Mouse (Mus musculus): Measurements from ENCODE around the gene Zfp28. TPM values are rescaled to one million over a fixed set of nuclear protein-coding genes. Genes with fewer than 3 reads are reported as not detected.
"Not testable (repeated sequence)": the region's sequence is repeated elsewhere in the genome, so short reads cannot be mapped to it uniquely, and the experiment has no call there.

Zfp28 gene
- total RNA-seq (2021) = 1 to 10 TPM; 6.8 to 9.0 TPM
- long read RNA-seq, experiment 1, partial matches to known transcripts = 0 of 2 reads
- long read RNA-seq, experiment 1, other reads (novel, unspliced or antisense) = 2 of 2 reads
- long read RNA-seq, experiment 2, full-length matches to known transcripts = 4 of 17 reads
- long read RNA-seq, experiment 2, partial matches to known transcripts = 1 of 17 reads
- long read RNA-seq, experiment 2, other reads (novel, unspliced or antisense) = 12 of 17 reads

DNA sequence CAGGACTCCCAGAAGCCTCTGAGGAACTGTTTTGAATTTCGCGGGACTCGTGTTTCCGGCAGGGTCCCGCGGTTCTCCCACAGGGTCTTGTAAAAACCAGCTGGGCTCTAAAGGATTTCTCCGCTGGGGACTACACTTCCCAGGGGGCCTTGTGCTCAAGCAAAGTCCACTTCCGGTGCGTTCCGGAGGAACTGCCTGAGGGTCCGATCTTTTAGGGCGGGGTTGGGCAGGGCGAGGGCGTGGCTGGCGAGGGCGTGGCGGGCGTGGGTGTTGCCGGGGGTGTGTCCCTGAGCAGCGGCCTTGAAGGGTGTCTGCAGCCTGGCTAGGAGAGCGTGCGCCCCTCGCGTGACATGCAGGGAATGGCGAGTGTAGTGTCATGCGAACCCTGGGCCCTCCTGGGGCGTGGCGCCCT, at the start of gene Zfp28:
Gene Zfp28 (plus strand): TSS at position 252 of the 412 bp plus-strand sequence.
- DNase-seq (ENCODE audit: low spot score in 2 of 2) = peak; percentile 81 to 93

DNA sequence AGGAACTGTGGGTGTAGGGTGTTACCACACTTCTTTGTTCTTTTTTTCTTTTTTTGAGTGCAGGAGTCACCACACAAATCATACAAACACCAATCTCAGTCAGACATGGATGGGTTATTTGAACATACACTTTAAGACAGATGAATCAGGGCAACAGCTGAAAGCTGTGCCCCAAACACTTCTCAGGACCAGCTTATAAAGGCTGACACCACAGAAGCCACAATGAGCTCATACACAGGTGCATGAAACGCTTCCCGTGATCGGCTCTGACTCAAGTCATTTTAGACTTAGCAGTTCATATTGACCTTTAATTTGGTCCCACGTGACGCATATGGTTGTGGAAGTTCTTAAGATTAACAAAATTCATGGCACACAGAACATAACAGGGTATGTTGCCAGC, 43.2 kb upstream of the Zfp28 start:
- DNase-seq (ENCODE audit: low spot score in 2 of 2) = no peak

DNA sequence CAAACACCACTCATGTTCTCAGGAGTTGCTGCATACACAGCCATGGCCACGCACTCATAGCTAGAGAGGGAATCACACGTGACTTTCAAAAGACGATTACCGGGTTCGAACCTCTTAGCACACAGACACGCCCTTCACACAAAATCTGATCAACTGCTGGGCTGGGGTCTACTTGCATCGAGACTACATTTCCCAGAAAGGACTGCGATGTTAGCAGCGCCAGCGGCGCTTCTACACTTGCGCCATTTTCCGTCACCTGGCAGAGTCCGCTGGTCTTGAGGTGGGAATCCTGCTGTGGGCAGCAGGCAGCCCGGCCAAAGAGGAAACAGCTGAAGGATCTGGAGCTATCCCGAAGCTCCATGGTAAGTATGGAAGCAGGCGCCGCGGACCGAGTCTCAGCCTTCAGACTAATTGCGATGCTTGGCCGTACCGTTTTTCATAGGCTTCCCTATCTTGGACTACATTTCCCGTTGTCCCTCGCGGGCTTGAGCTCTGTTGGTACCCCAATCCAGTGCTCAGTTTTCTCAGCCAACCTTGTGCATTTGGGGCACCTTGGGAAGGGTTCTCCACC, 39.5 kb upstream of the Zfp28 start, which contains the start of gene Gm3854:
Gene Gm3854 (plus strand): TSS at position 259 of the 571 bp plus-strand sequence.
- peak; percentile 12 to 19 for DNase-seq (ENCODE audit: low spot score in 2 of 2)

DNA sequence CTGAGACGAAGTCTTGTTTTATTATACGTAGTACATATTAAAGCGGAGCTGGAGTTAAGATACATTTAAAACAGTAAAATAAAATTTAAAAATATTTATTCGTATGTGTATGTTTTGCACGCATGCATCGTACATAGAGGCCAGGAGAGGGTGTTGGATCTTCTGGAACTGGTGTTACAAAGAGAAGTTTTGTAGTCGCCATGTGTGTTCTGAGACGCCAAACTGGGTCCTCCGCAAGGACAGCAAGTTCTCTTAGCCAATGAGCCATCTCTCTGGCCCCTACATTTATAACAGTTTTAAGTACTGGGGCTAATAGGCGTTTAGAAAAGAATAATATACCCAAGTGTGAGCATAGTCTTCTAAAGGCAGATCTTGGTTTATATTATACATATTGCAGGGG, 39.0 kb upstream of the Zfp28 start:
- no peak for DNase-seq (ENCODE audit: low spot score in 2 of 2)

DNA sequence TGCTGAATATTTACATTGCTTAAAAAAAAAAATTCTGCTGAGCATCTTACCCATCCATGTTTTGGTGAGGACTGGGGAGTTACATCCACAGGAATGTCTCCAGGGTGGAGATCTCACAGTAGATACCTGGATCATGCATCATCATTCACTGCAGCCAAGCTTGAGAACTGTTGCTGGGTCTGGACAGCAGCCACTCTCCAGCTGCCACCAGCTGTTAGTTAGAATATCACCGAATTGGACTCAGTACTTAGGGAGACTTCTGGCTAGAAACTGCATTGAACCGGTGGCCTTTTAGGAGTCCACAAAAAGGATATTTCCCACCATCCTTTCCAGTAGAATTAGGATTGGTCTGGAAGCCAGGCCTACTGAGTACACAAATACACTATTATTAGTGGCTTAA, 25.0 kb upstream of the Zfp28 start:
- no peak for DNase-seq (ENCODE audit: low spot score in 2 of 2)

DNA sequence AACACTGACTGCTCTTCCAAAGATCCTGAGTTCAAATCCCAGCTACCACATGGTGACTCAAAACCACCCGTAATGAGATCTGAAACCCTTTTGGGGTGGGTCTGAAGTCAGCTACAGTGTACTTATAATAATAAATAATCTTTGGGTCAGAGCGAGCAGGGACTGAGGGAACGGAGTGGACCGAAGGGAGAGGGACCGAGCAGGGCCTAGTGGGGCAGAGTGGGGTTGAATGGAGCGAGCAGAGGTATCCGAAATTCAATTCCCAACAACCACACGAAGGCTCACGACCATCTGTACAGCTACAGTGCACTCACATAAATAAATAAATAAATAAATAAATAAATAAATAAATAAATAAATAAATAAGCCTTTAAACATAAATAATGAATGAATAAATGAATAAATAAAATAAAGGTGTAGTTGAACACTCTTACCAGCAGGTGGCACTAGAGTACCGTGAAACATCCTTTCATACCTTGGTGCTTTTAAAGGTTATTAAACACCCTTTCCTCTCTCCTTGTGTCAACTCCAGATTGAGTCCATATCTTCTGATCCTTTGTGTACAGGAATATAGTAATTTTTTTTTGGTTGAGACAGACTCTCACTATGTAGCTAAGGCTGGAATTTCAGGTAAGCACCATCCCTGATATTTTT, 24.0 kb upstream of the Zfp28 start:
- no peak for DNase-seq (ENCODE audit: low spot score in 2 of 2)

DNA sequence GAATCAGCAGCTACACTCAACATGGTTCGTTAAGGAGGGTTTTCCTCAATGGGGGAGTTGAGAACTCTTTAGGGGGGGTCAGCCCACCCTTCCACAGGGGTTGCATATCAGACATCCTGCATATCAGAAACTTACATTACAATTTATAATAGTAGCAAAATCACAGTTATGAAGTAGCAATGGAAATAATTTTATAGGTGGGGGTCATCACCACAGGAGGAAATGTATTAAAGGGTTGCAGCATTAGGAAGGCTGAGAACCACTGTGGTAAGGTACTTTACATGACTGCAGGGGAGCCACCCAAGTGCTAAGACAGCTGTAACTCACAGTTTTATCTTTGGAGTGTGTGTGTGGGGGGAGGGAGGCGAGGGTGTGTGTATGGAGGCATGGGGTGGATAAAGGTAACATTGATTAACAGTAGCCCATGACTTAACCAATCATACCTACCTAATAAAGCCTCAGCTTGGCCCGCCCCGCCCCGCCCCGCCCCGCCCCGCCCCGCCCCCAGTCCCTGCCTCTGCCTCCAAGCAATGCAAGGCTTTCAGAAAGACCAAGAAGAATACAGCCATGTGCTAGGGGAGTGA, 22.5 kb upstream of the Zfp28 start:
- no peak for DNase-seq (ENCODE audit: low spot score in 2 of 2)

DNA sequence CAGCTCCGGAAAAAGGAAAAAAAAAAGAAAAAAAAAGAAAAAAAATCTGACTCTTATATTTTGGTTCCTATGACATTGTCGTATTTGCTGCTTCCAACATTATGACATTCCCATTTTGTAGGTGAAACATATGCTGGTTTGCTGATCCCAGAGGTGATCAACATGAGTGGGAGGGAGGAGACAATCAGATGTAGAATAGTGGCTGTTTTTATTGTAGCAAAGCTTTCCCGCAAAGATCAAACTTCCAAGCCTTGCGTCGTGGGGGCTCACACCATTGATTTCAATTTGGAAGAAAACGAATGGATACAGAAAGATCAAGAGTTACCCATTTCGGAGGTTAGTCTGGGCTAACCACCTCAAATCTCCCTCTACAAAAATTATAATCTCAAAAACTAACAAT, 21.3 kb upstream of the Zfp28 start:
- DNase-seq (ENCODE audit: low spot score in 2 of 2) = no peak

DNA sequence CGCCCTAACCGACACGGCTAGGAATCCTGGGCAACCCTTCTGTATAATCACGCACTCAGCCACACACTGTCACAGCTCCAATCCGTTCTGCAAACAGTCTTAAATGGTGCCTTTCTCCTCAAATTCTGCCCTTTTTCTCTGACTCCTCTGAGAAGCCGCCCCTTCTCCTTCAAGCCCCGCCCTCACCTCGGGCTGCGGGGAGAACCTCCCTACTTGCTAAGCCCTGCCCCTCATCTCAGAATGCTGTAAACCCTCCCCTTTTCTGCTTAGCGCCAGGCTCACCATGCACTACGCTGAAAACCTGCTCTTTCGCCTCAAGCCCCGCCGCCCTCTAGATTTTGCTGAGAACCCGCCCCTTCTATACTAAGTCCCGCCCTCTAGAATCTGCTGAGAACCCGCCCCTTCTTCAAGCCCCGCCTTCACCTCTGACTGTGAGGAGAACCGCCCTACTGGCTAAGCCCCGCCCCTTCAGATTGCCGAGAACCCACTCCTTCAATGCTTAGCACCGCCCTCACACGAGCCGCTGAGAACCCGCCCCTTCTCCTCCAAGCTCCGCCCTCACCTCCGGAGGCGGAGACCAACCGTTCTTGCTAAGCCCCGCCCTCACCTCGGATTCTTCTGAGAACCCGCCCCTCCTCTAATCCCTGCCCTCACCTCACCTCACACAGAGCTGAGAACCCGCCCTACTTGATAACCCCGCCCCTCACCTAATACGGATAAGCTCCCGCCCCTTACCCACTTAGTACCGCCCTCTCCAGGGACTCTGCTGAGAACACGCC, 20.6 kb upstream of the Zfp28 start:
- DNase-seq (ENCODE audit: low spot score in 2 of 2) = peak; percentile 88 to 97

DNA sequence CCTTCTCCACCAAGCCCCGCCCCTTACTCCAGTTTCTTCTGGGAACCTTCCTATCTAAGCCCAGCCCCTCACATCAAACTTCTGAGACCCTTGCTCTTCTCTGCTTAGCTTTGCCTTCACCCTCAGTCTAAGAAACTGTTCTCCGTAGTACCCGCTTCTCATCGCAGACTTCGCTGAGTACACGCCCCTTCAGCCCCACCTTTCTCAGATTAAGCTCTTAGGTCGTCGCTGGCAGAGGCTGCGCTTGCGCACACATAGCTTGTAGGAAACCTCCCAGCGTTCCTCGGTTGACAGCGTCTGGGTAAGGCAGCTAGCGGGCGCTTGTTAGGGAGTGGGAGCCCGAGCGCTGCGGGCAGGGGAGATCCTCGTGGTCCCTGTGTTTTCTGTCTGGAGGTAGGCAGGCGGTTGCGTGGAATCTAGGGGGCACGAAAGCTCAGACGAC, 20.0 kb upstream of the Zfp28 start, which contains the start of gene Zfp78:
Gene Zfp78 (plus strand): TSS at position 234 of the 442 bp plus-strand sequence.
- no peak for DNase-seq (ENCODE audit: low spot score in 2 of 2)

DNA sequence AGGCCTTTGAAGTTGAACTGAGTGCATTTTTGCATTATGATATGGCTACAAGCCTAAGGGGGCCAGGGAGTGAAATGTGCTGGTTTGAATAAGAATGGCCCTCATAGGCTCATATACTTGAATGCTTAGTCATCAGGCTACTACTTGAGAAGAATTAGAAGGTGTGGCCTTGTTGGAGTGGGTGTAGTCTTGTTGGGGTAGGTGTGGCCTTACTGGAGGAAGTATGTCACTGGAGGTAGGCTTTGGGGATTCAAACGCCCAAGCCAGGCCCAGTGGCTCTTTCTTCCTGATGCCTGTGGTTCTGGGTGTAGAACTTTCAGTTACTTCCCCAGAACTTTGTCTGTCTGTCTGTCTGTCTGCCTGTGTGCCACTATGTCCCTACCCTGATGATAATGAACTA, 18.3 kb upstream of the Zfp28 start:
- no peak for DNase-seq (ENCODE audit: low spot score in 2 of 2)

DNA sequence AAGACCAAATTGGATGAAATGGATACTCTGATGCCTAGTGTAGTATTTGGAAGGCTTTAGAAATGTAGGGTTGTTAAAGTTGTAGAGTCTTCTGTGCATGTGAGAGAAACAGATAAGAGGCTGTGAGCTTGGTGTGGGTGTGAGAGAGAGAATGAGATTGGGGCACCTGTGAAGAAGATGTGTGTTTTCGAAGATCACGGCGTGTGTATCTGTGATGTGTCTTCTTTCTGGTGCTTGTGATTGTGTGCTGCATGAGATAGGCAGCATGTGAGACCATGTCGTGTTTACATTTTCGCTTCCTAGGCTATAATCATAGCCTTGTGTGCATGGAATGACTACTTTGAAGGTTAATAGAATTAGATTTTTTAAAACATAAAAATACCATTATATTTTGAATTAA, 15.9 kb upstream of the Zfp28 start:
- no peak for DNase-seq (ENCODE audit: low spot score in 2 of 2)

DNA sequence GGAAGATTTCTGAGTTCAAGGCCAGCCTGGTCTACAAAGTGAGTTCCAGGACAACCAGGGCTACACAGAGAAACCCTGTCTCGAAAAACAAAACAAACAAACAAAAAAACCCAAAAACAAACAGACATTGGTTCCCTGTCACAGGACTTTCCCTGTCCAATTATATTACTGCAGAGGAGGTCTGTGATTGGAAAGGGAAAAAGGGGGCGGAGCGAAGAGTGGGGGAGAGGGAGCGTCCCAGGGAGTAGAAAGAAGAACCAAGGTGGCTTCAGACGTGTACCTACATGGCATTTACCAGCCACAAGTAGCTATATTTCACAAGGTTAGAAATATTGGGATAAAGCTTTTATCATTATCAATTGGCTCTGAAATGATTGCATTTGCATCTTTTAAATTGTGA, 14.9 kb upstream of the Zfp28 start:
- DNase-seq (ENCODE audit: low spot score in 2 of 2) = not testable (repeated sequence)

DNA sequence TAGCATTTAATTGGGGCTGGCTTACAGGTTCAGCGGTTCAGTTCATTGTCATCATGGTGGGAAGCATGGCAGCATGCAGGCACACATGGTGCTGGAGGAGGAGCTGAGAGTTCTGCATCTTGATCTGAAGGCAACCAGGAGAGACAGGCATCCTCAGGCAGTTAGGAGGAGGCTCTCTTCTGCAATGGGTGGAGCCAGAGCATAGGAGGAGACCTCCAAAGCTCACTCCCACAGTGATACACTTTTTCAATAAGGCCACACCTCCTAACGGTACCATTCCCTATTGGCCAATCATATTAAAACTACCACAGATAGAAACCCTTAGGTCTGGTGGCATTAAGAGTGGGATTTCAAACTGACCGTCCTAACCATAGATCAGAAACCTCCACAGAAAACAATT, 13.6 kb upstream of the Zfp28 start:
- no peak for DNase-seq (ENCODE audit: low spot score in 2 of 2)

DNA sequence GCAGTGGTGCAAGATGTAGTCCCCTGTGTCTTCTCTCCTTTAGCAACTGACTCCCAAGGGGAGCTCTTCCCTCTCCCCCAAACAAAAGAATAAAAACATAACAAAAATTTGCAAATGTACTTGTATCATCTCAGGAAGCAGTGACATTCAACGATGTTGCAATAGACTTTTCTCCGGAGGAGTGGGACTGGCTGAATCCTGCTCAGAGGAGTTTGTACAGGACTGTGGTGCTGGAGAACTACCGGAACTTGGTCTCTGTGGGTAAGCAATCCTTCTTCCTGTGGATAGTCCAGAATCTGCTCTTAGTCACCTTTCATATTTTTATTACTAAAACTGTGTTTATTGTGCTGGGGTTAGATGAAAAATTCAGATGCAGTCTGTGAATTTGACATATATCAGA, 10.1 kb upstream of the Zfp28 start:
- no peak for DNase-seq (ENCODE audit: low spot score in 2 of 2)

DNA sequence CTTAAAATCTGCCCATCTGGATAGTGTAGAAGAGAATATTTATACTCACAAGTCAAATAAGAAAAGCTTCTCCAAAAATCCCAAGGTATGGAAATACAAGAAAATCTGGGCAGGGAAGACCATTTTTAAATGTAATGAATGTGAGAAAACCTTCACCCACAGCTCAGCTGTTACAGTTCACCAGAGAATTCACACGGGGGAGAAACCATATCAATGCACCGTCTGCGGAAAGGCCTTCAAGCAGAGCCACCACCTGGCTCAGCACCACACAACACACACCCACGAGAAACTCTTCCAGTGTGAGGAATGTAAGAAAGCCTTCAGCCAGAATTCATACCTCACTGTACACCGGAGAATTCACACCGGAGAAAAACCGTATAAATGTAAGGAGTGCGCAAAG, 4.7 kb upstream of the Zfp28 start:
- DNase-seq (ENCODE audit: low spot score in 2 of 2) = no peak

DNA sequence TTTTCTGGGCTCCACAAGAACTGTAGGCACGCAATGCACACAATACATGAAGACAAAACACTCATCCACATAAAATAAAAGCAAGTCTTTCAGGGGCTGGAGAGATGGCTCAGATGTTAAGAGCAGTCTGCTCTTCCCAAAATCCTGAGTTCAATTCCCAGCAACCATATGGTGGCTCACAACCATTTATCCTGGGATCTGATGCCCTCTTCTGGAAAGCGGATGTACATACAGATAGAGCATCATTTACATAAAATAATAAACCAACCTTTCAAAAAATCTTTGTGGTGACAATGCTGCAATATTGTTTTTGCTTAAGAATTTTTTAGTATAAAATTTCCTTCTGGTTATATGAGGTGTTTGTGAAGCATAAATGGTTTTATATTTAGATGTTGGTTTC, 1.7 kb upstream of the Zfp28 start:
- no peak for DNase-seq (ENCODE audit: low spot score in 2 of 2)

DNA sequence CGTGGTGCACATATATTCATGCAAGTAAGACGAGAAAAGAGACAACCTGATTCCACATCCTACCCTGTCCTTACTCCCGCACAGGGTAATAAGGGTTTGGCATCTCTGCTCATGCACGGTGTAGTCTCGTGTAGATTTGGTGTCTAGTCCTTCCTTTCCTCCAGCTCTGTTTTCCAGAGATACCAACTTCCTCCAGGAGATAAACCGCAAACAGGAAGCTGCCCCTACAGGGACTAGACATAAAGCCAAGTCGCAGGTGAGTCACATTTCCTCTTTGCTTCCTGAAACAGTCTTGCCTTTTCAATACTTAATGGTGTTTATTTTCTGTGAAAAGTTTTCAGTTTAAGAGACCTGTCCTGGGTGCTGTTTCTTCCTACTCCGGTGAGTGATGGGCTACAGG, 916 bp downstream of the Zfp28 start:
- DNase-seq (ENCODE audit: low spot score in 2 of 2) = no peak

DNA sequence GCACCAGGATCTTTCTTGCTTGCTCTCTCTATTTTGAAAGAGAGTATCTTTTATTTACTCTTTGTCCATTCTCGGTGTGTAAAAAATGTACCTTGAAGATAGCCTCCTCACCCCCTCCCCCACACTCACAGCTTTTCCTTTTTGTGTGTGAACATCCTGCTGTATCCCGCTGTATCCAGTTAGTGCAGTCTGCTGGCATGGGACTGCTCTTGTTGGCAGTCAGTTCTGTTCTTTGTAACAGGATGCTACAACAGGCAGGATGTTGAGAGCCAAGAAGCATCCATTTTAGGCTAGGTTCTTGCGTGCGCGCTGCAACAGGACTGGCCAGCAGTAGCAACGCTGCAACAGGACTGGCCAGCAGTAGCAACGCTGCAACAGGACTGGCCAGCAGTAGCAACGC, 3.9 kb downstream of the Zfp28 start:
- DNase-seq (ENCODE audit: low spot score in 2 of 2) = no peak

DNA sequence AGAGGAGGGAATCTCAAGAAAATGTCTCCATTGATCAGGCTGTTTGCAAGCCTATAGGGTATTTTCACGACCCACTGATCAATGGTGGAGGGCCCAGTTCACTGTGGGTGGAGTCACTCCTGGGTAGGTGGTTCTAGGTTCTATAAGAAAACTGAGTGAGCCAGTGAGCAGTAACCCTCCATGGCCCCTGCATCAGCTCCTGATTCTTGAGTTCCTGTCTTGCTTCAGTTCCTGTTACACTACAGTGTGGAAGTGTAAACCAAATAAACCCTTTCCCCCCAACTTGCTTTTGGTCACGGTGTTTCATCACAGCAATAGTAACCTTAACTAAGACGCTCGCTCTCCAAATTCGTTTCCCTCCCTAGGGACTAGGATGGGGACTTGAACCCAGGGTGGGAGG, 5.9 kb downstream of the Zfp28 start:
- no peak for DNase-seq (ENCODE audit: low spot score in 2 of 2)

DNA sequence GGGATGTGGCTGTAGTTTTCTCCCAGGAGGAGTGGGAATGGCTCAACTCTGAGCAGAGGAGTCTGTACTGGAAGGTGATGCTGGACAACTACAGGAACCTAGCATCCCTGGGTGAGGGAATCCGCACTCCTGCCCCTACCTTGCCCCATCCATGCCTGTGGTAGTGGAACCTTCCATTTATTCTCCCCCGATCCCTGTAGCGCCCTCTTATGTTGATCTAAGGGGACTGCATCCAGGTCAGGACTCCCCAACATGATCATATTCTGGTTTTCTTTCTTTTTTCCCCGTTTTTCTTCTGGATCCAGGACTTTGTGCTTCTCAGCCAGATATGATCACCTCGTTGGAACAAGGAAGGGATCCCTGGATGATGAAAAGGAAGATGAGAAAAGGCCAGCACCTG, 6.4 kb downstream of the Zfp28 start:
- no peak for DNase-seq (ENCODE audit: low spot score in 2 of 2)

Data from adrenal gland, postnatal 4 days (tissue).